Mouse (Mus musculus) R1 (cell line): ENCODE results near the gene Mrpl17.
A peak's percentile ranks its signal among the peaks of the same experiment; 100 is the strongest.
"Not testable (repeated sequence)": the region's sequence is repeated elsewhere in the genome, so short reads cannot be mapped to it uniquely, and the experiment has no call there.

Source experiments
- DNase-seq: peaks from one replicate; pipeline ENCODE4 v3.0.0-alpha.2; 2018; ENCODE audit warnings: low read depth, low spot score

The Mrpl17 gene

GRCm38 (mm10) chr7:105810877-105811489, at the start of gene Mrpl17:
TSS of gene Mrpl17 (minus strand) at chr7:105811099.
- DNase-seq: peak; percentile 99

GRCm38 (mm10) chr7:105855718-105856560, 45.0 kb upstream of the Mrpl17 start:
- not testable (repeated sequence) for DNase-seq

GRCm38 (mm10) chr7:105824281-105824680, 13.4 kb upstream of the Mrpl17 start:
- DNase-seq: no peak

- DNase-seq: peak; percentile 41
Measured at GRCm38 (mm10) chr7:105818483-105818882, 7.6 kb upstream of the Mrpl17 start.

GRCm38 (mm10) chr7:105816736-105817135, 5.8 kb upstream of the Mrpl17 start:
- peak; percentile 21 for DNase-seq

GRCm38 (mm10) chr7:105813326-105813725, 2.4 kb upstream of the Mrpl17 start:
- no peak for DNase-seq

GRCm38 (mm10) chr7:105812566-105812965, 1.7 kb upstream of the Mrpl17 start:
- no peak for DNase-seq

- no peak for DNase-seq
Measured at GRCm38 (mm10) chr7:105811516-105811915, 617 bp upstream of the Mrpl17 start.

GRCm38 (mm10) chr7:105810280-105810876, 521 bp downstream of the Mrpl17 start:
- DNase-seq: no peak

- peak; percentile 61 for DNase-seq
Measured at GRCm38 (mm10) chr7:105809836-105810235, 1.1 kb downstream of the Mrpl17 start.

- no peak for DNase-seq
Measured at GRCm38 (mm10) chr7:105808385-105808784, 2.5 kb downstream of the Mrpl17 start.

- DNase-seq: no peak
Measured at GRCm38 (mm10) chr7:105806716-105807115, 4.2 kb downstream of the Mrpl17 start.

GRCm38 (mm10) chr7:105806125-105806524, 4.8 kb downstream of the Mrpl17 start:
- DNase-seq: no peak

- DNase-seq: no peak
Measured at GRCm38 (mm10) chr7:105803428-105803827, 7.5 kb downstream of the Mrpl17 start.

- DNase-seq: no peak
Measured at GRCm38 (mm10) chr7:105802771-105803170, 8.1 kb downstream of the Mrpl17 start.

- no peak for DNase-seq
Measured at GRCm38 (mm10) chr7:105802312-105802711, 8.6 kb downstream of the Mrpl17 start.

- no peak for DNase-seq
Measured at GRCm38 (mm10) chr7:105796972-105797371, 13.9 kb downstream of the Mrpl17 start.

- DNase-seq: peak; percentile 21
Measured at GRCm38 (mm10) chr7:105795759-105796366, 15.0 kb downstream of the Mrpl17 start.

- peak; percentile 24 for DNase-seq
Measured at GRCm38 (mm10) chr7:105793701-105794100, 17.2 kb downstream of the Mrpl17 start.

GRCm38 (mm10) chr7:105791147-105791546, 19.8 kb downstream of the Mrpl17 start:
- no peak for DNase-seq

GRCm38 (mm10) chr7:105787285-105788140, 23.4 kb downstream of the Mrpl17 start, which contains the start of gene Dchs1:
TSS of gene Dchs1 (minus strand) at chr7:105787654.
- DNase-seq: no peak
